Mouse (Mus musculus) thymus, postnatal 0 days (tissue): ENCODE measurements around the gene Pafah2. TPM values are rescaled to one million over a fixed set of nuclear protein-coding genes. Genes with fewer than 3 reads are reported as not detected.
A peak's percentile ranks its signal among the peaks of the same experiment; 100 is the strongest.

Experiments used
- DNase-seq: peaks from one replicate; pipeline ENCODE4 v3.0.0-alpha.2; 2015; ENCODE audit warnings: low spot score
- microRNA-seq: library from miRNA; unstranded; fragments of <30 nt; microRNA quantifications from one replicate; pipeline ENCODE4, GENCODE M21; 2016; ENCODE audit warnings: borderline number of aligned reads
- polyA plus RNA-seq: library from polyadenylated mRNA; unstranded; fragments of >200 nt; fragmentation: Nextera tagmentation; extraction: Ambion mirVana; gene quantifications from 2 replicates; pipeline ENCODE4 v1.2.1, GENCODE M21; 2015

The Pafah2 gene
- polyA plus RNA-seq, 1 experiment from 2014 or later = 4.6 TPM

- no peak for DNase-seq
These were observed 62.7 kb downstream of the Pafah2 start for GRCm38 (mm10) chr4:134458856-134459255.

GRCm38 (mm10) chr4:134460277-134460676 lies 64.2 kb downstream of the Pafah2 start:
- peak; percentile 64 for DNase-seq

- no peak for DNase-seq
These were observed 65.1 kb downstream of the Pafah2 start for GRCm38 (mm10) chr4:134461252-134461651.

GRCm38 (mm10) chr4:134465789-134466188 lies 69.7 kb downstream of the Pafah2 start:
- peak; percentile 35 for DNase-seq

GRCm38 (mm10) chr4:134466381-134467262 lies 70.5 kb downstream of the Pafah2 start:
- DNase-seq = no peak

GRCm38 (mm10) chr4:134467435-134468214 lies 71.5 kb downstream of the Pafah2 start:
- peak; percentile 60 for DNase-seq

- DNase-seq = peak; percentile 94
These were observed 72.1 kb downstream of the Pafah2 start, which contains the start of gene Stmn1 for GRCm38 (mm10) chr4:134468215-134468575. Gene Stmn1, plus strand, starts transcription at chr4:134468320.

- DNase-seq = peak; percentile 96
These were observed 72.6 kb downstream of the Pafah2 start for GRCm38 (mm10) chr4:134468578-134469266.

GRCm38 (mm10) chr4:134469341-134469796 lies 73.2 kb downstream of the Pafah2 start:
- peak; percentile 22 for DNase-seq

GRCm38 (mm10) chr4:134469985-134470384 lies 73.9 kb downstream of the Pafah2 start:
- no peak for DNase-seq

GRCm38 (mm10) chr4:134471469-134471868 lies 75.3 kb downstream of the Pafah2 start:
- peak; percentile 21 for DNase-seq

- no peak for DNase-seq
These were observed 77.6 kb downstream of the Pafah2 start for GRCm38 (mm10) chr4:134473764-134474163.

GRCm38 (mm10) chr4:134474240-134474639 lies 78.1 kb downstream of the Pafah2 start:
- no peak for DNase-seq

GRCm38 (mm10) chr4:134476899-134477298 lies 80.8 kb downstream of the Pafah2 start:
- DNase-seq = no peak

Small RNAs within 50 kb of the gene (microRNA-seq; reads per million reads assigned to microRNA genes)
- 1.7 reads per million for gene Gm23634

Other genes with a start within 250 kb of the Pafah2 start
- gene Cep85, start 209.2 kb upstream of the Pafah2 start, polyA plus RNA-seq = 171 and 178 TPM in 2 replicates
- gene Gm7534, start 193.3 kb upstream of the Pafah2 start, polyA plus RNA-seq = 0.08 and 0.21 TPM in 2 replicates
- gene Catsper4, start 168.9 kb upstream of the Pafah2 start, polyA plus RNA-seq = 0.10 TPM in 1 of 2 replicates, not detected in the other
- gene Cnksr1, start 157.9 kb upstream of the Pafah2 start, polyA plus RNA-seq = 2.2 and 2.5 TPM in 2 replicates
- 0.54 and 0.69 TPM in 2 replicates for gene E130218I03Rik, start 152.7 kb upstream of the Pafah2 start, polyA plus RNA-seq
- gene Zfp593, start 150.7 kb upstream of the Pafah2 start, polyA plus RNA-seq = 27.4 and 28.3 TPM in 2 replicates
- 0.22 TPM in 1 of 2 replicates, not detected in the other for gene Gm30191, start 149.4 kb upstream of the Pafah2 start, polyA plus RNA-seq
- gene Grrp1, start 142.2 kb upstream of the Pafah2 start, polyA plus RNA-seq = 3.5 and 4.4 TPM in 2 replicates
- gene Pdik1l, start 108.4 kb upstream of the Pafah2 start, polyA plus RNA-seq = 18.3 and 21.9 TPM in 2 replicates
- gene Trim63, start 81.2 kb upstream of the Pafah2 start, polyA plus RNA-seq = 1.1 and 1.3 TPM in 2 replicates
- gene Slc30a2, start 53.1 kb upstream of the Pafah2 start, polyA plus RNA-seq = 0.17 and 0.40 TPM in 2 replicates
- gene Extl1, start 12.5 kb upstream of the Pafah2 start, polyA plus RNA-seq = 2.9 and 3.3 TPM in 2 replicates
- gene Stmn1, start 72.0 kb downstream of the Pafah2 start, polyA plus RNA-seq = 1,989 and 2,008 TPM in 2 replicates
- 8.1 TPM in 2 replicates for gene Paqr7, start 100.4 kb downstream of the Pafah2 start, polyA plus RNA-seq
- gene Aunip, start 114.7 kb downstream of the Pafah2 start, polyA plus RNA-seq = 14.3 and 16.7 TPM in 2 replicates
- 98.6 and 104 TPM in 2 replicates for gene Mtfr1l, start 139.1 kb downstream of the Pafah2 start, polyA plus RNA-seq
- gene Selenon, start 155.8 kb downstream of the Pafah2 start, polyA plus RNA-seq = 4.8 and 6.8 TPM in 2 replicates